Mouse (Mus musculus) retina, postnatal 7 days (tissue): Measurements from ENCODE around the gene Surf1.
A peak's percentile ranks its signal among the peaks of the same experiment; 100 is the strongest.

ENCODE experiments used
- DNase-seq: peaks from one replicate; pipeline ENCODE4 v3.0.0-alpha.2; 2012; ENCODE audit warnings: low read depth, low spot score

The Surf1 gene

GRCm38 (mm10) chr2:26915927-26916728 lies at the start of gene Surf1, which contains the start of gene Surf2:
Gene Surf1, minus strand, starts transcription at chr2:26916530.
Gene Surf2, plus strand, starts transcription at chr2:26916367.
- peak; percentile 71 for DNase-seq

DNA sequence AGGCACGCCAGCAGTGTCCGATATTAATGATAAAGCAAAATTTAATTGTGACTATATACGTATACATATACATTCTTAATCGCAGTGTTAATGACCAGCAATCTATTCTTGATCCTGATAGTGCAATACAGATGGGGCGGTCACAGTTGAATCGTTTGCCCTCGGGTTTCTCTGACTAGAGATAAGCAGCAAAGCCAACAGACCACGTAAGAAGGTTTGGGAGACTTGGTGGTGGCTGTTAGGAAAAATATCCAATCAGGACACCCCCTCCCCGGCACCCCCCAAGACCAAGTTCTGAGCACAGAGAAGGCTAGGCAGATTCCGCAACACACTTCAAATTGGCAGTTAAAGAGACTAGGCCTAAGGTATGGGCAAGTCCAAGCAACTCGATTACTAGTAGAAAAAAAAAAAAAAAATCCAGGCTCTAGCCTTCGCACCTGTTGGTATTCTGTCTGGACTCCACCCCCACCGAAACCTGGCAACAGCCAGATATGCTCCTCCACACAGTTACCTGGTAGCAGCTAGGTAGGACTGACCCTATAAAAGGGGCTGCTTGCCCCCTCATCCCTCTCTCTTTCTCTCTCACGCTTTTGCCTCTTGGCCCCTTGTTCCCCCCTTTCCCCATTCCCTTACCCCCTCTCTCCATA lies 48.5 kb upstream of the Surf1 start:
- DNase-seq: no peak

DNA sequence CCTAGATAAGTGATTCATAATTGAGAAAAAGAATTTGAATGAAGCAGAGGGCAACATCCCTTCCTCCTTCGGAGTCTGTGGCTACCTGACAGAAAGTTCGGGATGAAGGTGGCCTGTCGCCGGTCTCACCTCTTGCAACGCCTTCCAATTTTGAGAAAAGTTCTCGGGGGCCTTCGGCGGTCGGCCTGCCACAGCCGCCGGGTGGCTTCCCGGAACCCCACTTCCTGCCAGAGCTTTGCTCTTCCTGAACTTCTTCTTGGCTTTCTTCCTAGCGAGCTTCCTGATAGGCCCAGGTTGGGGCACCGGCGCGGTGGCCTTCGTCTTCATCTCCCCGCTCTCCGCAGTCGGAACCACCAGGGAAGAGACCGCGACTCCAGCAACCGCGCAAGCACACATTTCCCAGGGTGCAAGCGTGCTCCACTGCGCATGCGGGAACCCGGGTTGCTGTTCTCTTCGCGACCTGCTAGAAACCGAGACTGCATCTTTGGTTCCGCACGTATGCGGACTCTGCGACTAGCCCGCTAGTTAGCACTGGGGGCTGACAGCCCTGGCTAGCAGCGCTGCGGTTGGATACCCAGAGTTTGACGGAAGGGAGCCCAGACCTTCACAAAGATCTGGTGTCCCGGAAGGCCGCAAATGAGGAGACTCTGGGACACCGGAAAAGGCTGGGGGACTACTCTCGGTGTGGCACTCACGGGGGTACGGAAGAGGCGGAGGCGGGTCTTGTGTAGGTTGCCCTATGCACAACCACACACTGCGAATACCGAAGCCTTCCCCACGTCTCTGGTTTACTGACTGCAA lies 47.8 kb upstream of the Surf1 start, which contains the start of gene Rexo4:
TSS of gene Rexo4 (minus strand) at position 464 of the 801 bp plus-strand sequence.
- DNase-seq: peak; percentile 94

DNA sequence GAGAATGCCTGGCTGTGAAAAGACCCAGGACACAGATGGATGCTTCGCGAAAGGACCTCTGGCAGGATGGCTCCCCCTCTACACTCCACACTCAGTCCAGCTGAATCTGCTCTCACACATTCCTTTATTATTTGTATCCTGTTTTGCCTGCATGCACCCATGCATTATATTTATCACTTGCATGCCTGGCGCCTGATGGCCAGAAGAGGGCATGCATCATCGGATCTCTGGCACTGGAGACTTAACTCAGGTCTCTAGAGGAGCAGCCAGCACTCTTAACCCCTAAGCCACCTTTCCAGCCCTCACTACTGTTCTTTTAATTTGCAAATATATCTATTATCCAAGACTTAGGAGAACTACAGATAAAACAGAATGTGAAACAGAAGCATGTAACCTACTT lies 44.4 kb upstream of the Surf1 start:
- DNase-seq: no peak

DNA sequence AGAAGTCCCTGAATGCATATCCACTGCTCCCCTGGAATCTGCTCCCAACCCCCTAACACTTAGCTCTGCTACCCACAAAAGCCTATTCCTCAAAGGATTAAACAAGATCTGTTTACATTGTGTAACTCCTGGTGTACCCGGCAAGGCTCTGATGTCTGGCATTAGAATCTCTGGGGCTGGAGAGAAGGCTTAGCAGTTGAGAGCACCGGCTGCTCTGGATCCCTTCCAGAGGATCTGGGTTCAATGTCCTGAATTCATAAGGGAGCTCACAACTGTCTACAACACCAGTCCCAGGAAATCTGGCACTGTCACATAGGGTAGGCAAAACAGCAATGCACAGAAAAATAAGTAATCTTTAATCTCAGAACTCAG lies 41.1 kb upstream of the Surf1 start:
- no peak for DNase-seq

- no peak for DNase-seq
Observed at GRCm38 (mm10) chr2:26956811-26957487, 40.6 kb upstream of the Surf1 start.

- no peak for DNase-seq
Observed at GRCm38 (mm10) chr2:26954735-26955395, 38.5 kb upstream of the Surf1 start.

GRCm38 (mm10) chr2:26952866-26953265 lies 36.5 kb upstream of the Surf1 start:
- no peak for DNase-seq

GRCm38 (mm10) chr2:26952193-26952592 lies 35.9 kb upstream of the Surf1 start:
- no peak for DNase-seq

DNA sequence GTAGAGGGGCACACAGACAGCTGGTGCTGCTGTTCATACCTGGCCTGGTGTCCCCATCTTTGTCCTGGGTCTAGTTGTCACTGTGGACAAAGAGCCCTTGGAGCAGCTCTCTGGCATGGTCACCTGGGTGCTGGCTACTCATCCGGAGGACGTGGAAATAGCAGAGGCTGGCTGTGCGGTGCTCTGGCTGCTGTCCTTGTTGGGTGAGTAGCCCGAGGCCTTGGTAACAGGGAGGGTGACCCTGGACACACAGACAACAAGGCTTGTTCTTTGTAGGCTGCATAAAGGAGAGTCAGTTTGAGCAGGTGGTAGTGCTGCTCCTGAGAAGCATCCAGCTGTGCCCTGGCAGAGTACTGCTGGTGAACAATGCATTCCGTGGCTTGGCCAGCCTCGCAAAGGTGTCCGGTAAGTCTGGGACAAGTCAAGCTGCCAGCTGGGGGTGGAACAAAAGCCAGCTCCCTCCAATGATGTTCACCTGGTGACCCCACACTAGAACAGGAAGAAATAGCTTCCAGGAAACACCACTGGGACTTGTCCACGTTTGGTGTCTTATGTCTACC lies 35.1 kb upstream of the Surf1 start:
- no peak for DNase-seq

GRCm38 (mm10) chr2:26950411-26950810 lies 34.1 kb upstream of the Surf1 start:
- DNase-seq: no peak

DNA sequence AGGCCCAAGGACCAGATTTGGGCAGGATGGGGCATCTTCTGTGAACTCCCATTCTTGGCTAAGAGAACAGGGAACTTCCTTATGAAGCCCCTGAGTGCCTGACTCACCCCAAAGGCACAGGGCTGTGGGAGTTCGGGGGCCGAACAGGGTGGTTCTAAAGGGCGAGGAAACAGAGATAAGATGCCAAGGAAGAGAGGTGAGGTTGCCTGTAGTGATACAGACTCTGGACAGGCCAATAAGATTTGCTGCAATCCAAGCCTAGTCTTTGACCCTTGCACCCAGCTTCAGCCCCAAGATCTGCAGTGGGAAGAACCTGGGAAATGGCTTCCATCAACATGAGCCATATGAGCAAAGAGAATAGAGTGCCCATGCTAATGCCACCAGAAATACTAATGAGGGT lies 26.9 kb upstream of the Surf1 start:
- no peak for DNase-seq

GRCm38 (mm10) chr2:26941539-26941938 lies 25.2 kb upstream of the Surf1 start:
- no peak for DNase-seq

- DNase-seq: no peak
Observed at GRCm38 (mm10) chr2:26936425-26936824, 20.1 kb upstream of the Surf1 start.

DNA sequence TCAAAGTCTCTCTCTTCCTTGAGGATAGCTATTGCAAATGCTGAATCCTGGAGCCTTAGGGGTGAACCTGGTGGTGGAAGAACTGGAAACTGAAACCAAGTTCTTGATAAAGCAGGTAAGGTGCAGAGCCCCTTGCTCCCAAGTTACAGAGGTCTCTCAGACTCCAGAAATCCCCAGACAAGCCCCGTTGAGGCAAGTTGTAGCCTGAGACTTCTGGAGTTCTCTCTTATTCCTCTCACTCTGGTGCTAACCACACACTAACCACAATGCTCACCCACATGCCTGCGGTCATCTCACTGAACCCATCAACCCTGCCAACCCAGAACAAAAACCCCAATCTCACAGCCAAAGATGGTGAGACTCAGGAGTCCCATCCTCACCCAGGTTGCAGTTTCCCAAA lies 19.0 kb upstream of the Surf1 start:
- DNase-seq: no peak

- DNase-seq: peak; percentile 91
Observed at GRCm38 (mm10) chr2:26933304-26934055, 17.1 kb upstream of the Surf1 start, which contains the start of the genes Surf4 and Stkld1. Gene Surf4, minus strand, starts transcription at chr2:26933928. Gene Stkld1, plus strand, starts transcription at chr2:26934047.

GRCm38 (mm10) chr2:26932473-26933303 lies 16.4 kb upstream of the Surf1 start:
- DNase-seq: no peak

GRCm38 (mm10) chr2:26930390-26930789 lies 14.1 kb upstream of the Surf1 start:
- DNase-seq: no peak
